Comparison of ENCODE assay signal across 8 mouse cellular contexts in the genomic region with DNA sequence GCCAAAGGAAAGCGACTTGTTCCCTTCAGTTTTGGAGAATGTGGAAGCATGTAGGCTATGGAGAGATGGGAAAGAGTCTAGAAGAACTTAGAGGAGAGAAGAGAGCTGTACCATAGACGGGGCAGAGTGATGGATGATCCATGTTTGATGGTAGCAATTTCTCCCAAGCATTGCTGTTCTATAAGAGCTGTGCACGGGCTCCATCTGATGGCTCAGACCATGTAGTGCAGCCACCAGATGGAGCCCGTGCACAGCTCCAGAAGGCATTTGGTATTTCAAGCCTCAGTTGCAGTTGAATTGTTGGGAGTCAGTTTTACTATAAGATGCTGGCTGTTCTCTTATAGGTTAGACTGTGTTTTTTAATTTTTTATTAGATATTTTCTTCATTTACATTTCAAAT. TPM values are rescaled to one million over a fixed set of nuclear protein-coding genes. Genes with fewer than 3 reads are reported as not detected.
DNase-seq lines count a peak whose midpoint lies in the region; ATAC-seq and TF ChIP-seq lines count a peak whose summit lies in the region.

No protein-coding gene starts in this region.

- H3K27me3 ChIP-seq in E14TG2a.4 (ENCODE audit: insufficient read depth, low read length): no peaks in the 10 kb centered on the region
- no peaks in the 10 kb centered on the region for H3K27me3 ChIP-seq in forebrain, postnatal 0 days (ENCODE audit: insufficient read depth, low read length)
- H3K27me3 ChIP-seq in intestine, postnatal 0 days (replicated peaks; ENCODE audit: control insufficient read depth, insufficient read depth, low read length): no peaks in the 10 kb centered on the region
- no peaks in the 10 kb centered on the region for H3K27me3 ChIP-seq in liver, postnatal 0 days (ENCODE audit: insufficient read depth, low read length)

- H3K9me3 ChIP-seq in E14TG2a.4 (ENCODE audit: low read length): no peaks in the 10 kb centered on the region
- no peaks in the 10 kb centered on the region for H3K9me3 ChIP-seq in forebrain, postnatal 0 days (ENCODE audit: low read length)
- H3K9me3 ChIP-seq in intestine, postnatal 0 days (ENCODE audit: control insufficient read depth): no peaks in the 10 kb centered on the region
- 0 out of 2 replicates have a peak, but pooled peaks cover 3% of the 10 kb centered on the region for H3K9me3 ChIP-seq in liver, postnatal 0 days (ENCODE audit: low read length)

- no peak overlapping the region for H3K4me2 ChIP-seq in forebrain, postnatal 0 days (ENCODE audit: low read depth)
- no peak overlapping the region for H3K4me2 ChIP-seq in intestine, postnatal 0 days (replicated peaks; ENCODE audit: low read depth)
- no peak overlapping the region for H3K4me2 ChIP-seq in liver, postnatal 0 days (ENCODE audit: low read depth, low read length)

- peaks cover 52% of the 10 kb centered on the region for H3K36me3 ChIP-seq in E14TG2a.4 (ENCODE audit: insufficient read depth, low read length)
- H3K36me3 ChIP-seq in forebrain, postnatal 0 days (ENCODE audit: insufficient read depth): no peaks in the 10 kb centered on the region
- no peaks in the 10 kb centered on the region; the same call in 1 of the 2 replicates for H3K36me3 ChIP-seq in intestine, postnatal 0 days (ENCODE audit: control insufficient read depth, insufficient read depth)
- H3K36me3 ChIP-seq in liver, postnatal 0 days (replicated peaks; ENCODE audit: insufficient read depth, low read length): no peaks in the 10 kb centered on the region

- no peak overlapping the region for H3K9ac ChIP-seq in forebrain, postnatal 0 days
- H3K9ac ChIP-seq in intestine, postnatal 0 days (ENCODE audit: low read depth, low read length): no peak overlapping the region
- H3K9ac ChIP-seq in liver, postnatal 0 days (replicated peaks): no peak overlapping the region

- 18% methylated on average over 4 of the region's 4 CpGs for WGBS in forebrain, postnatal 0 days
- WGBS in intestine, postnatal 0 days: 18% methylated on average over 4 of the region's 4 CpGs
- WGBS in liver, postnatal 0 days (ENCODE audit: insufficient replicate concordance): 25% methylated on average over 4 of the region's 4 CpGs

- no peak for TF ChIP-seq EP300 in liver, postnatal 0 days (IDR thresholded peaks at IDR 0.05; ENCODE audit: low read depth)

- no peak overlapping the region for H3K4me3 ChIP-seq in E14TG2a.4 (replicated peaks; ENCODE audit: low read length)
- H3K4me3 ChIP-seq in forebrain, postnatal 0 days (ENCODE audit: low read depth, low read length): no peak overlapping the region
- H3K4me3 ChIP-seq in intestine, postnatal 0 days (ENCODE audit: low read depth, low read length): no peak overlapping the region
- H3K4me3 ChIP-seq in liver, postnatal 0 days (ENCODE audit: low read depth, low read length): no peak overlapping the region

- peak; percentile 61 for TF ChIP-seq CTCF in E14TG2a.4 (conservative IDR thresholded peaks at IDR 0.05; ENCODE audit: low read length)
- TF ChIP-seq CTCF in forebrain, postnatal 0 days (IDR thresholded peaks at IDR 0.05; ENCODE audit: low read depth): peak; percentile 75
- TF ChIP-seq CTCF in intestine, postnatal 0 days (IDR thresholded peaks at IDR 0.05; ENCODE audit: low read depth): peak; percentile 75
- peak; percentile 73 for TF ChIP-seq CTCF in liver, postnatal 0 days (IDR thresholded peaks at IDR 0.05; ENCODE audit: low read depth)

- H3K4me1 ChIP-seq in E14TG2a.4 (replicated peaks; ENCODE audit: low read depth, low read length): peaks cover 9% of the 10 kb centered on the region; the same call in 1 of the 2 replicates
- H3K4me1 ChIP-seq in forebrain, postnatal 0 days (ENCODE audit: insufficient read depth): no peaks in the 10 kb centered on the region
- no peaks in the 10 kb centered on the region for H3K4me1 ChIP-seq in intestine, postnatal 0 days (replicated peaks; ENCODE audit: control insufficient read depth, insufficient read depth, low read length)
- H3K4me1 ChIP-seq in liver, postnatal 0 days (ENCODE audit: insufficient read depth): no peaks in the 10 kb centered on the region

- no peak overlapping the region for H3K27ac ChIP-seq in forebrain, postnatal 0 days (ENCODE audit: low read depth, low read length)
- no peak overlapping the region for H3K27ac ChIP-seq in intestine, postnatal 0 days (ENCODE audit: low read depth, low read length)
- H3K27ac ChIP-seq in liver, postnatal 0 days (ENCODE audit: low read depth): no peak overlapping the region

- no peak for ATAC-seq in CD4-positive, CD25-positive, alpha-beta regulatory T cell, adult 4 months
- ATAC-seq in forebrain, postnatal 0 days: peak; percentile 89
- ATAC-seq in intestine, postnatal 0 days: no peak
- 0 out of 2 replicates have a peak, but pooled peaks have one; percentile 69 for ATAC-seq in liver, postnatal 0 days

- peak; percentile 78 for DNase-seq in CD4-positive, CD25-positive, alpha-beta regulatory T cell, adult 2 months (ENCODE audit: low read depth, low spot score)
- peak; percentile 46 for DNase-seq in cerebellum, adult 11-12 months
- peak; percentile 88 for DNase-seq in forebrain, postnatal 0 days
- peak; percentile 58 for DNase-seq in liver, postnatal 0 days
- DNase-seq in retina, postnatal 1 day: peak; percentile 73

RNA-seq across cellular contexts. Expression of a gene that starts 56.9 kb away (rescaled TPM):
- polyA plus RNA-seq in CD4-positive, CD25-positive, alpha-beta regulatory T cell, adult 4 months (2017; shearing (Covaris generic)): 1 to 10 TPM; 5.8 to 7.2 TPM
- total RNA-seq in forebrain, postnatal 0 days (2014; rRNA removed): 11.6 and 20.8 TPM in 2 replicates
- 34.8 and 50.0 TPM in 2 replicates for polyA plus RNA-seq in forebrain, postnatal 0 days (2015; fragmentation: Nextera tagmentation; extraction: Ambion mirVana)
- 82.9 and 100 TPM in 2 replicates for polyA plus RNA-seq in intestine, postnatal 0 days (2015; fragmentation: Nextera tagmentation; extraction: Ambion mirVana)
- 18.1 and 20.8 TPM in 2 replicates for polyA plus RNA-seq in liver, postnatal 0 days (2015; fragmentation: Nextera tagmentation; extraction: Ambion mirVana)

Comparison
In these comparisons a context has a peak if more than half of its experiments do, and no peak if none do; other contexts are left out.
1. ATAC-seq: peak in forebrain, postnatal 0 days (single experiment) and liver, postnatal 0 days (single experiment); none in CD4-positive, CD25-positive, alpha-beta regulatory T cell, adult 4 months (single experiment) and intestine, postnatal 0 days (single experiment).
2. Peak in every context shown above with its lines, with median percentiles within 50 percentile points of each other: DNase-seq and CTCF ChIP-seq.